Mouse (Mus musculus) G1E (cell line): Measurements from ENCODE around the gene Nes.

Source experiments
- CTCF ChIP-seq: IDR thresholded peaks from 2 replicates; pipeline ENCODE4 v1.5.1; 2012; ENCODE audit warnings: low read depth, low read length, inconsistent platforms, mixed read lengths
- POLR2AphosphoS5 ChIP-seq: IDR thresholded peaks from 2 replicates; pipeline ENCODE4 v1.6.1; 2012; ENCODE audit warnings: low read depth, low read length, inconsistent platforms; ENCODE audit not compliant: insufficient replicate concordance

DNA sequence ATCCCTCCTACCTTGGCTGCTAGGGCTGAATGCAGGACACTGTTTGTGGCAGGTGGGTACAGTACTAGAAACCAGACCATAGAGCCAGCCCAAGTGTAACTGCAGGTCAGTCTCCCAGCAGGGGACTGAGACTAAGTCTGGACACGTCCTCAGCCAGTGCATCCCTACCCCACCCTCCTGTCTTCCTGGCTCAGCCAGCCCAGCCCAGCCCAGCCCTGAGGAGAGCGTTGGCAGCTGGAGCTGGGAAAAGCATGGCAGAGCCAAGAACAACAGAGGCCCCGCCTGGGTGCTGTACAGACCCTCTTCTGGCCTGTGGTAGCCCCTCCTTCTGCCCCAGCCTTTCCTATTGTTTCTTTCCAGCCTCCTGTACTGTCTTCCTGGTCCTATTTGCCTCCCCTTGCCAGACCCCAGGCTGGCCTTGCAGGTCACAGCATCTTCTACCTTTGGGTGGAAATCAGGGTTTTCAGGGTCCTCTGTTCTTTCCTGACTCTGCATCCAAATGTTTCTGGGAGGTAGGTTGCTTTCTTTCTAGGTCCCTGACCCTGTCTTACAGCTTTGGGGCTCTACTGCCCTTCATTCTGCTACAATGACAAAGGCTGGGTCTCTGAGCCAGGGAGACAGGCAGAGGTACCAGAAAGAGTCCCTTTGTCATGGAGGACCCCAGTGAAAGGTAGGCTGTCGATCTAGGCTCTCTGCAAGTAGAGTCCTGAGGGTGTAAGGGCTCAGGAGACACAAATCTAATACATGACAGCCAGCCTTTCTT is 25.9 kb upstream of the Nes start:
- TF ChIP-seq CTCF (no peak), POLR2AphosphoS5 (no peak)
